Mouse (Mus musculus) kidney, postnatal 0 days (tissue): ENCODE data around the gene Cdk14. TPM values are rescaled to one million over a fixed set of nuclear protein-coding genes. Genes with fewer than 3 reads are reported as not detected.

Experiments
- ATAC-seq: fragments of 200-750 bp; cut with Nextera tagmentation; replicated peaks from 2 replicates; pipeline ENCODE4 v1.8.0; 2017; ENCODE audit warnings: low read depth, moderate number of reproducible peaks, moderate TSS enrichment, moderate library complexity; ENCODE audit not compliant: low FRiP score
- DNase-seq: peaks from one replicate; pipeline ENCODE4 v3.0.0-alpha.2; 2016; ENCODE audit warnings: low spot score
- H3K27ac ChIP-seq: fragments of 300-500 bp; sonication (generic); 2 replicates; pipeline ENCODE4 v1.5.1; 2014; ENCODE audit warnings: mild to moderate bottlenecking
- H3K27me3 ChIP-seq: fragments of 300-500 bp; sonication (generic); 2 replicates; pipeline ENCODE4 v1.6.1; 2014; ENCODE audit warnings: low read length, mixed read lengths; ENCODE audit not compliant: insufficient read depth
- H3K36me3 ChIP-seq: fragments of 300-500 bp; sonication (generic); 2 replicates; pipeline ENCODE4 v1.6.1; 2014; ENCODE audit warnings: low read length, mixed read lengths; ENCODE audit not compliant: insufficient read depth
- H3K4me1 ChIP-seq: fragments of 300-500 bp; sonication (generic); replicated peaks from 2 replicates; pipeline ENCODE4 v1.6.1; 2014; ENCODE audit warnings: antibody characterized with exemption, low read length, mixed read lengths; ENCODE audit not compliant: insufficient read depth
- H3K4me2 ChIP-seq: fragments of 300-500 bp; sonication (generic); 2 replicates; pipeline ENCODE4 v1.6.1; 2014; ENCODE audit warnings: mild to moderate bottlenecking, low read length, moderate library complexity, mixed read lengths
- H3K4me3 ChIP-seq: fragments of 300-500 bp; sonication (generic); replicated peaks from 2 replicates; pipeline ENCODE4 v1.5.1; 2014; ENCODE audit warnings: low read depth, low read length
- H3K9ac ChIP-seq: fragments of 300-500 bp; sonication (generic); 2 replicates; pipeline ENCODE4 v1.6.1; 2014; ENCODE audit warnings: low read depth, low read length
- H3K9me3 ChIP-seq: fragments of 300-500 bp; sonication (generic); replicated peaks from 2 replicates; pipeline ENCODE4 v1.6.1; 2016; ENCODE audit warnings: low read length, inconsistent platforms, mixed read lengths
- CTCF ChIP-seq: IDR thresholded peaks from 2 replicates; pipeline ENCODE4 v1.5.1; 2016; ENCODE audit warnings: antibody characterized with exemption, low read depth, mild to moderate bottlenecking, moderate library complexity
- WGBS: fragments of 180-500 bp; shearing (Covaris S2); extraction: QIAGEN DNeasy Blood & Tissue Kit; methylation state at CpG from one replicate; pipeline ENCODE4 v1.1.7; 2014; 5-methylcytosine and 5-hydroxymethylcytosine counted together
- polyA plus RNA-seq: library from polyadenylated mRNA; unstranded; fragments of >200 nt; fragmentation: Nextera tagmentation; extraction: Ambion mirVana; gene quantifications from 2 replicates; pipeline ENCODE4 v1.2.1, GENCODE M21; 2015

Gene Cdk14
- polyA plus RNA-seq, 1 experiment from 2014 or later = 8.8 TPM

DNA sequence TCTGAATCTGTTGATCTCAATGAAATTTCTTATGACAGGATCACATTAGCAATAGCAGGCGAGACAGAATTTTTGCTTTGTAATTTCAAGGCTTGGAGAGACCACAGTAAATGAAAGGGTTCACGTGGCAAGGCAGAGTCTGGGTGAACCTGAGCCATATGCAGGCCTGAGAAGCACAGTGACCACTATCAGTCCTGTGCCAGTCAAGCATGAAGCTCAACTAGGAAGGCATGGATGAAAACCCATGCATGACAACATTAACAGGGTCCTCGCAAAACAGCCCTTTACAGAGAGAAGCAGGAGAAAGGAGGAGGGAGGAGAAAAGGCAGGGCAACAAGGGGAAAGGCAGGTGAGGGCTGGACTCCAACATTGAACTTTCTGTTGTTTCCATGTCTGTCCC, 311.1 kb downstream of the Cdk14 start:
- Histone ChIP-seq H3K9me3 (no peaks in the 10 kb centered on the region), H3K27me3 (no peaks in the 10 kb centered on the region), H3K27ac (no peak overlapping the region), H3K4me1 (no peaks in the 10 kb centered on the region), H3K4me2 (no peak overlapping the region), H3K9ac (no peak overlapping the region), H3K4me3 (no peak overlapping the region), H3K36me3 (no peaks in the 10 kb centered on the region)
- no peak for ATAC-seq
- 63% methylated on average over 3 of the region's 3 CpGs for WGBS
- DNase-seq = no peak
- TF ChIP-seq CTCF = no peak

DNA sequence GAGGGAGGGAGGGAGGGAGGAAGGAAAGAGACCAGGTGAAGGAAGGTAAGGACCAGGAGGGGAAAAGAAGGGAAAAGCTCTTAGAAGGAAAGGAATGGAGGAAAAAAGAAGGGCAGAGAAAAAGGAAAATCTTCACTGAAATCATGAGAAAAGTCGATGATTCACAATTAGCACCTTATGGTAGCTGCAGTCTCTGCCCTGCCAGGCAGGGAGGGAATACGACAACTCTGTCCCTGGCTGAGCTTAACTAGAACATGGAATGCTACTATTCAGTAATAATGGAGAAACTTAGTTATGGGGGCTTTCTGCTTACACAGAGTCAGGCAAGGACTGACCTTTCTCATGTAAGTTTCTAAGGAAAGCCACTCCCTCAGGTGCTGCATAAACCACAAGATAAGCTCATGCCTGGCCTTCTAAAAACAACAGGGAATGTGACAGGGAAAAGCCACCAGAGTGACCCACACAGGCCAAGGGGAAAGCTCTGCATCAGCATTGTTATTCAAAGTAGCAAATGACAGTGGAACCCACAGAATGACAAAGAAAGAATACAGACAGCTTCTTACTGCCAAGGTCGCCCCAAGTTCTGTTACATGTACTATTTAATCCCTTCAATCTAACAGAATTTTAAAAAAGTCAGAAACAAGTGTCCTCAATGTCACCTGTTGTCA, 323.7 kb downstream of the Cdk14 start:
- H3K4me2 ChIP-seq = no peak overlapping the region
- no peaks in the 10 kb centered on the region for H3K9me3 ChIP-seq
- no peaks in the 10 kb centered on the region for H3K27me3 ChIP-seq
- H3K27ac ChIP-seq = no peak overlapping the region
- no peak overlapping the region for H3K4me3 ChIP-seq
- H3K4me1 ChIP-seq = no peaks in the 10 kb centered on the region
- H3K36me3 ChIP-seq = no peaks in the 10 kb centered on the region
- 73% methylated on average over 3 of the region's 3 CpGs for WGBS
- no peak for ATAC-seq
- no peak overlapping the region for H3K9ac ChIP-seq
- DNase-seq = no peak
- TF ChIP-seq CTCF = no peak

DNA sequence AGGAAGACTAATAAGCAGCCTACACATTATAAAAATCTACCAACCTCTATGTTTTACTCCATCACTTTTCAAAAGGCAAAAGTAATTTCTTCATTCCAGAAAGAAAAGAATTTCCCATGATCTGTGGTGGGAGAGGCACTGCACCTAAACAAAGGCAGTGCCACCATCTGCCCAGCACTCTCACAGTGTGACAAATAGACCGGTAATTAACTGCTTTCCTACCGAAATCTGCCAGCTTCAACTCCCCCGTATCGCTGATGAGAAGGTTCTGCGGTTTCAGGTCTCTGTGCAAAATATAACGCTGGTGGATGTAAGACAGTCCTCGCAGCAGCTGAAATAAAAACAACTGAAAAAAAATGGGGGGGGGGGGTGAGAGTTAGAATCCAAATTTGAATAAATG, 327.4 kb downstream of the Cdk14 start:
- WGBS = 58% methylated on average over 7 of the region's 7 CpGs
- DNase-seq (peak; percentile 31), ATAC-seq (no peak)
- H3K4me1 ChIP-seq = no peaks in the 10 kb centered on the region
- no peaks in the 10 kb centered on the region for H3K9me3 ChIP-seq
- H3K4me2 ChIP-seq = no peak overlapping the region
- H3K9ac ChIP-seq = no peak overlapping the region
- TF ChIP-seq CTCF = no peak
- no peaks in the 10 kb centered on the region for H3K27me3 ChIP-seq
- no peak overlapping the region for H3K27ac ChIP-seq
- no peaks in the 10 kb centered on the region for H3K36me3 ChIP-seq
- H3K4me3 ChIP-seq = no peak overlapping the region

DNA sequence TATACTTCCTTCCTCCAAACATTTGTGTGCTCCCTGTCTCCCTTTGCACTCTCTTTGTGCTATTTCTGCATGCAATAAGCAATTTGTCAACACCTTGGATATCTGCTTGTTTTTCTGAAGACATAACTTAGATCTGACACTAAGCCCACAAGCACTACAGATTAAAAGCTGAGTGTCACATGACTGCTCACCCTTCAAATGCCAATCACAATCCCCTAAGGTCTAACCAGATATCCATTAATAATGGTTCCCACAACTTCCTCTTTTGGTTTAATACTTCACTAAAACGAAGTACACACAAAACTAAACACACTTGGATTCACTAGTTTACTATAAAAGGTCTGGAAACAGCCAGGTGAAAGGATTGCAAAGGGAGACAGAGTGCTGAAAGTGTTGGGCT, 348.6 kb downstream of the Cdk14 start:
- Histone ChIP-seq H3K27ac (no peak overlapping the region), H3K36me3 (no peaks in the 10 kb centered on the region), H3K4me3 (no peak overlapping the region), H3K9me3 (no peaks in the 10 kb centered on the region), H3K27me3 (no peaks in the 10 kb centered on the region), H3K4me2 (no peak overlapping the region), H3K4me1 (no peaks in the 10 kb centered on the region), H3K9ac (no peak overlapping the region)
- WGBS = 69% methylated on average over 1 of the region's 1 CpGs
- DNase-seq = no peak
- no peak for ATAC-seq
- TF ChIP-seq CTCF = no peak

DNA sequence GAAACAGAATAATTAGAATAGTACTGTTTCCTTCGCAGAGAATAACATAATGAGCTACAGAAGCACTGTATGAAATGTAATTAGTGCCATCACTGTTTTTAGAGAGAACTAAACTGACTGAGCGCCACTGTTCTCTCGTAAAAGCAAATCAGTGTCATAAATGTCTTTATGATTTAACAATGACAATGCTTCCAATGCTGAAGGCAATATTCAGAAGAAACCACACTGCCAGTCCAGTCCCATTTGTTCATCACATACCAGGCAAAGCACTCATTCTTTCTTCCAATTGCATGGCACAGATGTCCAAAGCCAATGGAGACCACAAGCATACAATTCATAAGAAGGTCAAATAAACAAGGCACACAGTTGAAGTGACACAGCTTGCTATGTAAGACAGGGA, 355.4 kb downstream of the Cdk14 start:
- no peaks in the 10 kb centered on the region for H3K9me3 ChIP-seq
- H3K4me1 ChIP-seq = no peaks in the 10 kb centered on the region
- ATAC-seq (no peak), DNase-seq (no peak)
- H3K9ac ChIP-seq = no peak overlapping the region
- 84% methylated on average over 3 of the region's 3 CpGs for WGBS
- no peaks in the 10 kb centered on the region for H3K27me3 ChIP-seq
- H3K36me3 ChIP-seq = no peaks in the 10 kb centered on the region
- no peak overlapping the region for H3K27ac ChIP-seq
- TF ChIP-seq CTCF = no peak
- H3K4me3 ChIP-seq = no peak overlapping the region
- H3K4me2 ChIP-seq = no peak overlapping the region

DNA sequence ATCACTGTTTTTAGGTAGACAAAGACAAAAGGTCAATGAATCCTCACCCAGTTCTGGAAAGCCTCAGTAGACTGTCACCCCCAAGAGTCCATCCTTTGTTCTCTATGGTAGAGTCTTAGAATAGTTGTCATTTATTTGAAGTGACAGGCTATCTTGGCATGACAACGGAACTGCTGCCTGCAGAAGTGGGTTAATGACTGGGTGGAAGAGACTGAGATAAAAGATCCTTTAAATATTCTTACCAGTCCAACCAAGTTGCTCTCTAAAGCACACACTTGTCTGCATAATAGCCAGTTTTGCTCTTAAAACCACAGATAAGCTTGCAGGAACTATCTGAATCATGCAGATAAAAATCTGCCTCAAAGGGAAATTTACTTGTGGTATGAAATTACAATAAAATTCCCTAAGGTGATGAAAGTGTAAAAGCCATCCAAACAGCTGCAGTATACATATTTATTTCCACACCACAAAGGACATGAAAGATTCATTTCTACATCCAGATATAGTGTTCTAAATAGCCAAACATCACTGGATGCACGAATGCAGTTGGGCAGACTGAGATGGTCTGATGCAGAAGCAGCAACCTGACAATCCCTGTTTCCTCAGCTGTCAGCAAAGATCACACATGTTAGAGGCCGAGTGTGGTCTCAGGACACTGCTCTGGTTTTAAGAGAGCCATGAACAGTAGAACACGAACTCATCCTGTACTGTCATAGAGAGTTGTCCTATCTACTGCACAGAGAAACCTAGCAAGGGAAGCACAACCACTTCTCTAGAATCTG, 363.8 kb downstream of the Cdk14 start:
- Histone ChIP-seq H3K4me2 (no peak overlapping the region), H3K4me3 (no peak overlapping the region), H3K4me1 (no peaks in the 10 kb centered on the region), H3K9me3 (no peaks in the 10 kb centered on the region), H3K36me3 (no peaks in the 10 kb centered on the region), H3K9ac (no peak overlapping the region), H3K27me3 (no peaks in the 10 kb centered on the region), H3K27ac (no peak overlapping the region)
- no peak for TF ChIP-seq CTCF
- DNase-seq (no peak), ATAC-seq (no peak)
- WGBS = 69% methylated on average over 4 of the region's 4 CpGs
